Mouse (Mus musculus) cerebellum, postnatal 36 days (tissue): ENCODE data around the gene Gm9972.

Source experiments
- DNase-seq, 2 experiments: peaks; one replicate each; pipeline ENCODE4 v3.0.0; 2021 to 2022; ENCODE audit warnings: mixed read lengths in 2 of 2

Gene Gm9972

DNA sequence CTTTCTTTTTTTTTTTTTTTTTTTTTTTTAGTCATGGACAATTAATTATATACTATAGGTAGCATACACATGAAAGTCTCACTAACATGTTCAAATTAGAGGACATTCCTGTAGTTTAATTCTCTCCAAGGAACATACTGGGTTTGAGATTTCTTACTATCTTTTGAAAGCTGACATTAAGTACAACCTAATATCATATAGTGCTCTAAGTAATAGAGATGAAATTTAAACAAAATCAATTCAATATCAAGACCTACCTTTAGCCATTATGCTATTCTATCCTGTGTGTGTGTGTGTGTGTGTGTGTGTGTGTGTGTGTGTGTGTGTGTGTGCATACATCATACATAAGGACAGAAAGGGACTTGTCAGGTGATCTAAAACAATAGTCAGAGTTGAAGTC lies at the start of gene Gm9972:
Gene Gm9972 (plus strand): TSS at position 301 of the 400 bp plus-strand sequence.
- no peak for DNase-seq

DNA sequence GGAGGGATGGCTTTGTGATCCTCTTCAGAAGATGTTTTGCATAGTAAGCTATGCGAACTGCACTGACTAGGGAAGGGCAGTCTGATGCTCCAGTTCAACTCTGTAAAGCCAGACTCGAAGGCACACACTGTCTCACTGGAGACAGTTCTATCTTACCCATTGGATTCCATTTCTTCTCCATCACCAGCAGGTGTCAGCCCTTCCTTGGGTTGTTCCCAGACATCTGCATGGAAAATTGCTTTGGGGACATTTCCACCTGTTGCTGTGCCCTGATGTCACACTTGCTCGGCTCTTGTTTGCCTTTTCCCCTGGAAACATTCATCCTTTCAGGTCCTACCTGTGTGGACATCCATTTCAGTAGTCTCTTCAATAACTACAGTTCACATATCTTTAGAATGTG lies 36.4 kb upstream of the Gm9972 start:
- DNase-seq = no peak

DNA sequence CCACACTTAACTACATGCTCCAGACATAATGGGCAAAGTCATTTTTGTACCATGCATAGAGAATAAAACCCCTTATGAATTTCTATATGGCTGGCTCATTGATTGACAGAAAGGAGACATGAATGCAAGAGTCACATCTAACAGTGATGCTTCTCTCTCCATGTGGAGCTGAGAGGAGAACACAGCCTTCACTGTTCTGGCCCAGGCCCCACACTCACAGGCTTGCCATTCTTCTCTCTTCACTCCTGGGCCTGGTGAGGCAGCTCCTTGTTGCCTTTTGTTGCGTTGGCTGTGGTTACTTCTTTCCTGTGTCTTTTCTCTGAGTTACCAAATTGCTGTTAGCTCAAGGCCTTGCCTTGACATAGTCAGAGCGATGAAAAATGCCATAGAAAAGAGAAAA lies 23.6 kb upstream of the Gm9972 start:
- DNase-seq = no peak

DNA sequence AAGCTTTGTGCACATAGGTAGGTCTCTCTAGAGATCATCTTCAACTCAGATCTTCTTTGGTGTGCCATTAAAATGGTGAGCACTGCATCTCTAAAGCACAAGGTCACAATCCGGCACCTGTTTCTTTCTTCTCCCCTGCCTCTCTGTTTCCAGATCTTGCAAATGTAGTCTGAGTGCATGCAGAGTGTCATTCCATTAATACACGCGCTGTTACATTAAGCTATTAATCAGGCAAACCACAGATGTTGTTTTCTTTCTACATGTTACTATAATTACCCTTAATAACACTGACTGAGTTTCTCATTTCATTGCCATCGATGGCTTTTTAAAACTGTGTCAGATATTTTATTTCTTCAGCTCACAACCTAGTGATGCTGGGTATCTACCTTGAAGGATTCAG lies 22.6 kb upstream of the Gm9972 start:
- no peak for DNase-seq

DNA sequence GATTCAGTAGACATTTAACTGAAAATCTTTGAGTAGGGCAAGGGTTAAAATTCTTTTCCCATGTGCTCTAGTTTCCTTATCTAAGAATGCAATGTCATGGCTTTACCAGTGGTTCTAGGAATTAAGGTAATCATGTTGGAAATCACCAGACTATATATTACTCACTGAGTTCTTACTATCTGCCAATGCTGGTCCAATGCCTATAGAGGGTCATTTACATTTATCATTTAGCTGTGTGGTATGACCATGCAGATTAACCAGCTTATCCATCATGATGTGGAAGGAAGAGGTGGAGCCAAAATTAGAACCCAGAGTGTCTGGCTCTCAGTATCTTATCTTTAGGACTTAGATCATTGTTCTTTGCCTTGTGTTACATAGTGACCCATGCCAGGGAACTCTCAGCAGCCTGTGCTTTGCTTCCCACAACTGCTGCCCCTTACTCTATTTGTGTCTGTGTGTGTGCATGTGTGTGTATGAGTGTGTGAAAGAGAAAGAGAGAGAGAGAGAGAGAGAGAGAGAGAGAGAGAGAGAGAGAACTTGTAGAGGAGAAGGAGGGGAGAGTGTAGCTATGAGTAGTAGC lies 12.3 kb upstream of the Gm9972 start:
- DNase-seq = no peak

DNA sequence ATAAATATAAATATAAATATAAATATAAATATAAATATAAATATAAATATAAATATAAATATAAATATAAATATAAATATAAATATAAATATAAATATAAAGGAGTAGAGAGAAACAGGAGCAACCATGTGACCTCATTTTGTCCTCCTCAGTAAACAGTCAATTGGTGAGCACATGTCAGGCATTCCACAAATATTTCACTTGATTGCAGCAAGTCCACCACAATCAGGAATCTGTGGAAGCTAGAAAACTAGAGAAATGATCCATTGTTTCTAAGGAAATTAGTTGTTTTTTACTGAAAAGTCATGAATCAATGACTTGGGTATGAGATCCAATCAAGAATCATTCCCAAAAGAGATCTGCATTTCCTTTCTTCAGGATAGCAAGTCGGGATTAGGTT lies 5.7 kb upstream of the Gm9972 start:
- DNase-seq = no peak

DNA sequence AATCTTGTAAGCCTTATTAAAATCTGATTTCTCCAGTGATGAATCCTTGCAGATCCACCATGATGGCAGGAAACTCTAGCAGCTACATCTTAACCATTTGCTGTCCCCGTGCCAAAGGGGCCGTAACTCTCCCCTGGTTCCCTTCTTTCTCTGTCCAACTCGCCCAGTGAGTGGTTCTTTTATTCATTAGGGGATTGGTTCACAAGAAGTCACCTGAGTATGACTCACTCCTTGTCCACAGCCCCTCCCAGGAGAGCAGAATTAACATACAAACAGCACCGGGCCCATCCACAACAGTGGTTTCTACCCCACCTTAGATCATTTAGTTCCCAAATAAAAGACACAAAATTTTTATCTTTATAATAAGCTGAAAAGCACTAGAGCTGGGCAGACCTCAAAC lies 3.4 kb upstream of the Gm9972 start:
- DNase-seq = no peak

DNA sequence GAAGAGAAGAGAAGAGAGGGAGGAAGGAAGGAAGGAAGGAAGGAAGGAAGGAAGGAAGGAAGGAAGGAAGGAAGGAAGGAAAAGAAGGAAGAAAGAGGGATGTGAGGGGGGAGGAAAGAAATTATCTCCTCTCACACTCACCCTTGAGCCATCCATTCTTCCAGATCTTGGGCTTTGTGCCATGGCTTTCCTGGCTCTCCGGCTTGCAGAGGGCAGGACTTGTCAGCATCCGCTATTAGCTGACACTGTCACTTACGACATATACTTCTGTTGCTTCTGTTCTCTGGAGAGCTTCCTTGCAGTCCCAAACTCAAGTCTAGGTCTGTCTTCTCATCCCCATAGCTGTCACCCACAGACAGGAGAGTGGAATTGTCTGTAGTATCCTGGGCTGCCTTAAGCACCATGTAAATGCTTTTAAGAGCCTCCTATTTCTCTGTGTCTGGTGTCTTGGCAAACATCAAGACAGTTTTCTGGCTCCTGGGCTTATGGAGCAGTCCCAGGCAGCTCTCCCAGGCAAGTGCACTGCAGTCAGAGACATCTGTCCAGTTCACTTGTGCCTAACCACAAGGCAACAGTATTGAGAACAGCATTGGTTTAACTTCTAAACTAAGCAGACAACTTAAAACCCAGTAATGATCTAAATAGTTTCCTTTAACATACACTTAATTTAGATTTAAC lies 10.5 kb downstream of the Gm9972 start:
- peak; percentile 13 to 17 for DNase-seq

DNA sequence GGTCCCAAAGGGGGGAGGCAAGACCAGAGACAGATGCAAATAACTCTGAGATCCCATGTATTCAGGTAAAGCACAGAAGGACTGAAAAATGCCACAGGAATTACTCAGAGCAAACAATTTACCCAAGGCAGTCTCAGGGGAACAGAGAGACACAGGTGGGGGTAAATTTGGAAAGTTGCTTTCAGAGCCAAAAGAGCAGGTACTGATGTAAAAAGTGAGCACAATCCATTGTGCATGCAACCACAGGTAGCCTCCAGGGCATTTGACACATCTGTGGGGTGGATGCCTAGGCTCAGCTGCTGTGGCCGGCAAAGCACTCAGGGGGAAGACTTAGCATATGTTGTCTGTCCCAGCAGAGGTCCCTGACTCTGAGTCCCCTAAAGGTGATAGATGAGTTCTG lies 13.8 kb downstream of the Gm9972 start:
- no peak for DNase-seq

DNA sequence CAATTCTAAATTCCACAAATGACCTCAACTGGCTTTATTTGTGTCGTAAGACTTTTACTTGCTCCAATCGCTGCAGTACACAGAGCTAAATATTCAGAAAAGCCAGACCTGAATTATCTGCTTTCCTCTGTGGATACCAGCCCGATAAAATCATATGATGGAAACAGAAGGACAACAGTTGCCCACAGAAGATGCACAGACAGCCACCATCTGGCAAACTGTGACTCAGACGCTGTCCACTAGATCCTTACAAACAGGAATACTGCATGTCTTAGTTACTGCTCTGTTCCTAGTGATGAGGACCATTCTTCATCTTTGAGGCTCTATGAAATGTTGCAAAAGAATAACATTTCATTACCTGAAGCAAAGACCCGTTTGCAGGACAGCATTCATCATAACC lies 19.4 kb downstream of the Gm9972 start:
- DNase-seq = peak; percentile 47 to 53

DNA sequence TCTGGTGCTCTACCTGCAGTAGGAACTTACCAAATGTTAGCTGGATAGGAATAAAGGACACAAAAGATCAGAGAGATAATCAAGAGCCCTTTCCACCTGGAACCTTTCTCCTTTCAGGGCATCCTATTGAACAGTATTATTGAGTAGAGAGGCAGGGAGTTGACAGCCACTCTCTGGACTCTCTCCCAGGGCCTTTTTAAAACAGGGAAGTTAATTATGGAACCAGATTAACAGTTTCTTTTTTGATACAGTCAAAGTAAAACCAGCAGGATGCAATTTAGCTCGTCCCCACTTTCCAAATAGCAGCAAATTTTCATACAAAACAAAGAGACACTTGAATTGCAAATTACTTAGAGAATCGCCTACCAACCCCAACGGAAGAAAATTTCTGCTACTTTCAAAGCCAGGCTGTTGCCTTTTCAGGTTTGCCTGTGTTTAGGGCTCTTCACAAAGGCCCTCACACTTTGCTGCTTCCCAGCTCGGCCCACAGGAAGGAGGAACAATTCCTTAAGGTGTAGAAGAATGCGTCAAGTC lies 24.0 kb downstream of the Gm9972 start:
- DNase-seq = no peak

DNA sequence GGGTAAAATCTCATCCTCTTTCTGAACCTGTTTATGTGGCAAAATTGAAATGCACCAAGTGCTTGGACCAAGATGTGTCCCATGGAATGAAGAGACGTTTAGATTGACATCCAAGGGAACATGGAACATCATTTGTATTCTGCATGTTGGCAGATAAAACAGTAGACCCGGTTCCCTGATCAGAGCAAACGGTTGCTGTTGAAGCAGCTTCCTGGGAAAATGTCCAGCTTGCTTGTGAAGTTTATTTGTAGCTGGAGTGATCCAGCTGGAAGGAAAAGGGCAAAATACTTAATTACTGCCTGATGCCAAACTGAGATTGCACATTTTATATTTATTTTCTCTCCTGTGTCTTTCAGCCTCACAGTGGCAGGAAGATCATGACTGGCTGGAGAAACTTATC lies 26.7 kb downstream of the Gm9972 start:
- DNase-seq = no peak

DNA sequence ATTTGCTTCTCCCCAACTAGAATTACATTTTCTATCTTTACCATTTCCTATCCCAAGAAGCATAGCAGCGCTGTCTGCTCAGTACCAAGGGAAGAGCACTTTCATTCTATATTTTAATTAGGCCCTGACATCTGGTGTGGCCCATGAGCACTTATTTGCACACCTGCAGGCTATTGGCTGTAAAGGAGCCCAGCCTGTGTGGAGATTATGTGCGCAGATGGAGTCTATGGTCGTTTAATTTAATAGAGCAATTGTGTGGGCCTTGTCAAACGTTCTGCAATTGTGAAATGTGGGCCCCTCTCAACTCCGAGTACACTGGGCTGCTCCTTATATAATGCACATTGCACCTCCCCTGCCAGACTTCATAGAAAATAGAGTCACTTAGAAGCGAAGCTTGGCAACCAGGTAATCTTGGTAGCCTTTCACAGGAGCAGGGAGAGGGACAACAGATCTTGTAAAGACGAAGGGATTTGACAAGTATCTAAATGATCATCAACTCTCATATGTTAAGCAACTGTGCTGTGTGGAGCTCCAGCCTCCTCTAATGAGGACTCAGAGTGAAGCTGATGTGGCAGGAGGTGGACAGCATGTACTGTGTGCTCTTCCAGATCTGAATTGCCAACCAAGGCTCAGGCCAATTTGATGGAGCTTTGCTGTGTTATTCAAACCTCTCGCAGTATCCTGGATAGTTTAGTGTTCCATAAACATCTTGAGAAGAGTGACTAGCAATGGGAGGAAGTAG lies 50.9 kb downstream of the Gm9972 start:
- DNase-seq = no peak
